Mouse (Mus musculus) NIH3T3 (cell line): ENCODE measurements at regions not wholly inside any gene's neighbourhood (a gene's known extent, or its start where the extent isn't known, plus 50 kb on each side); places are given as distances from the start of the nearest gene placed in this dataset.

ENCODE experiments used
- DNase-seq: peaks from one replicate; pipeline ENCODE4 v3.0.0-alpha.2; 2012; ENCODE audit warnings: low read depth

- no peak for DNase-seq
Observed at GRCm38 (mm10) chr2:77358176-77358575, 77.8 kb upstream of the Sestd1 start.

GRCm38 (mm10) chr2:77356798-77357197 lies 76.4 kb upstream of the Sestd1 start:
- peak; percentile 25 for DNase-seq

- no peak for DNase-seq
Observed at GRCm38 (mm10) chr2:77351987-77352628, 71.7 kb upstream of the Sestd1 start.

- no peak for DNase-seq
Observed at GRCm38 (mm10) chr2:77347027-77347426, 66.6 kb upstream of the Sestd1 start.

GRCm38 (mm10) chr2:77343736-77344440 lies 63.5 kb upstream of the Sestd1 start:
- DNase-seq, result peak; percentile 35

GRCm38 (mm10) chr2:77342416-77342815 lies 62.0 kb upstream of the Sestd1 start:
- peak; percentile 5 for DNase-seq

GRCm38 (mm10) chr2:77341575-77342332 lies 61.4 kb upstream of the Sestd1 start:
- peak; percentile 99 for DNase-seq

GRCm38 (mm10) chr2:77340076-77340475 lies 59.7 kb upstream of the Sestd1 start:
- no peak for DNase-seq

GRCm38 (mm10) chr2:77337786-77338406 lies 57.5 kb upstream of the Sestd1 start:
- no peak for DNase-seq

- no peak for DNase-seq
Observed at GRCm38 (mm10) chr2:77337318-77337717, 56.9 kb upstream of the Sestd1 start.

- DNase-seq, result no peak
Observed at GRCm38 (mm10) chr2:77336810-77337209, 56.4 kb upstream of the Sestd1 start.

- DNase-seq, result peak; percentile 41
Observed at GRCm38 (mm10) chr2:77334706-77335105, 54.3 kb upstream of the Sestd1 start.

GRCm38 (mm10) chr2:77333394-77334079 lies 53.1 kb upstream of the Sestd1 start:
- DNase-seq, result no peak
